Mouse (Mus musculus): ENCODE data around the gene Mypop. TPM values are rescaled to one million over a fixed set of nuclear protein-coding genes. Genes with fewer than 3 reads are reported as not detected.
A peak's percentile ranks its signal among the peaks of the same experiment; 100 is the strongest.

The Mypop gene
- polyA plus RNA-seq, 1 experiment from 2014 or later, result 4.9 TPM

- 49% methylated on average over 10 of the region's 10 CpGs for WGBS
- Histone ChIP-seq H3K27ac (ENCODE audit: low read depth, low read length) (0 out of 2 replicates have a peak overlapping the region, but pooled peaks have one; percentile 47), H3K4me1 (ENCODE audit: control insufficient read depth, insufficient read depth, low read length) (peaks cover 19% of the 10 kb centered on the region), H3K4me3 (ENCODE audit: low read length) (peak overlapping the region; percentile 44), H3K4me2 (replicated peaks; ENCODE audit: low read depth, low read length) (peak overlapping the region; percentile 65), H3K27me3 (ENCODE audit: control insufficient read depth, insufficient read depth, low read length) (no peaks in the 10 kb centered on the region), H3K36me3 (ENCODE audit: control insufficient read depth, insufficient read depth, low read length) (peaks cover 4% of the 10 kb centered on the region), H3K9ac (ENCODE audit: low read depth, low read length) (peak overlapping the region; percentile 65), H3K9me3 (ENCODE audit: control insufficient read depth, low read length) (no peaks in the 10 kb centered on the region)
- ATAC-seq (ENCODE audit: low FRiP score, low TSS enrichment), result no peak
These were observed 9.4 kb downstream of the Mypop start for GRCm38 (mm10) chr7:19000421-19000820.

- no peaks in the 10 kb centered on the region for H3K9me3 ChIP-seq (ENCODE audit: control insufficient read depth, low read length)
- peak overlapping the region; percentile 65 for H3K4me2 ChIP-seq (replicated peaks; ENCODE audit: low read depth, low read length)
- 0 out of 2 replicates have a peak, but pooled peaks have one; percentile 13 for ATAC-seq (ENCODE audit: low FRiP score, low TSS enrichment)
- 20% methylated on average over 18 of the region's 18 CpGs for WGBS
- H3K27ac ChIP-seq (ENCODE audit: low read depth, low read length), result peak overlapping the region; percentile 47; the same call in 1 of the 2 replicates
- H3K4me3 ChIP-seq (ENCODE audit: low read length), result peak overlapping the region; percentile 44
- no peaks in the 10 kb centered on the region for H3K27me3 ChIP-seq (ENCODE audit: control insufficient read depth, insufficient read depth, low read length)
- H3K36me3 ChIP-seq (ENCODE audit: control insufficient read depth, insufficient read depth, low read length), result peaks cover 13% of the 10 kb centered on the region
- H3K9ac ChIP-seq (ENCODE audit: low read depth, low read length), result peak overlapping the region; percentile 65
- H3K4me1 ChIP-seq (ENCODE audit: control insufficient read depth, insufficient read depth, low read length), result peaks cover 27% of the 10 kb centered on the region
These were observed 10.2 kb downstream of the Mypop start for GRCm38 (mm10) chr7:19001066-19001806.

- no peak overlapping the region for H3K4me3 ChIP-seq (ENCODE audit: low read length)
- peak overlapping the region; percentile 65; the same call in 1 of the 2 replicates for H3K4me2 ChIP-seq (replicated peaks; ENCODE audit: low read depth, low read length)
- H3K27ac ChIP-seq (ENCODE audit: low read depth, low read length), result peak overlapping the region; percentile 44
- H3K4me1 ChIP-seq (ENCODE audit: control insufficient read depth, insufficient read depth, low read length), result peaks cover 31% of the 10 kb centered on the region
- ATAC-seq (ENCODE audit: low FRiP score, low TSS enrichment), result no peak
- H3K36me3 ChIP-seq (ENCODE audit: control insufficient read depth, insufficient read depth, low read length), result peaks cover 15% of the 10 kb centered on the region
- no peaks in the 10 kb centered on the region for H3K9me3 ChIP-seq (ENCODE audit: control insufficient read depth, low read length)
- 31% methylated on average over 3 of the region's 3 CpGs for WGBS
- H3K9ac ChIP-seq (ENCODE audit: low read depth, low read length), result no peak overlapping the region
- H3K27me3 ChIP-seq (ENCODE audit: control insufficient read depth, insufficient read depth, low read length), result no peaks in the 10 kb centered on the region
These were observed 10.7 kb downstream of the Mypop start for GRCm38 (mm10) chr7:19001807-19002085.

GRCm38 (mm10) chr7:19002115-19002514 lies 11.1 kb downstream of the Mypop start:
- no peaks in the 10 kb centered on the region for H3K9me3 ChIP-seq (ENCODE audit: control insufficient read depth, low read length)
- H3K9ac ChIP-seq (ENCODE audit: low read depth, low read length), result peak overlapping the region; percentile 66; the same call in 1 of the 2 replicates
- peaks cover 19% of the 10 kb centered on the region for H3K36me3 ChIP-seq (ENCODE audit: control insufficient read depth, insufficient read depth, low read length)
- H3K27me3 ChIP-seq (ENCODE audit: control insufficient read depth, insufficient read depth, low read length), result no peaks in the 10 kb centered on the region
- H3K4me3 ChIP-seq (ENCODE audit: low read length), result peak overlapping the region; percentile 42; the same call in 1 of the 2 replicates
- peak overlapping the region; percentile 59 for H3K4me2 ChIP-seq (replicated peaks; ENCODE audit: low read depth, low read length)
- H3K27ac ChIP-seq (ENCODE audit: low read depth, low read length), result peak overlapping the region; percentile 44
- 23% methylated on average over 4 of the region's 4 CpGs for WGBS
- H3K4me1 ChIP-seq (ENCODE audit: control insufficient read depth, insufficient read depth, low read length), result peaks cover 35% of the 10 kb centered on the region
- ATAC-seq (ENCODE audit: low FRiP score, low TSS enrichment), result no peak

GRCm38 (mm10) chr7:19002848-19003498 lies 11.9 kb downstream of the Mypop start:
- Histone ChIP-seq H3K27ac (ENCODE audit: low read depth, low read length) (peak overlapping the region; percentile 44; the same call in 1 of the 2 replicates), H3K36me3 (ENCODE audit: control insufficient read depth, insufficient read depth, low read length) (peaks cover 24% of the 10 kb centered on the region), H3K4me2 (replicated peaks; ENCODE audit: low read depth, low read length) (peak overlapping the region; percentile 59), H3K27me3 (ENCODE audit: control insufficient read depth, insufficient read depth, low read length) (no peaks in the 10 kb centered on the region), H3K4me1 (ENCODE audit: control insufficient read depth, insufficient read depth, low read length) (peaks cover 44% of the 10 kb centered on the region), H3K4me3 (ENCODE audit: low read length) (peak overlapping the region; percentile 42), H3K9me3 (ENCODE audit: control insufficient read depth, low read length) (no peaks in the 10 kb centered on the region), H3K9ac (ENCODE audit: low read depth, low read length) (peak overlapping the region; percentile 66; the same call in 1 of the 2 replicates)
- peak; percentile 58 for ATAC-seq (ENCODE audit: low FRiP score, low TSS enrichment)
- 2% methylated on average over 17 of the region's 17 CpGs for WGBS

- peaks cover 24% of the 10 kb centered on the region for H3K36me3 ChIP-seq (ENCODE audit: control insufficient read depth, insufficient read depth, low read length)
- WGBS, result 1% methylated on average over 77 of the region's 90 CpGs
- H3K4me2 ChIP-seq (replicated peaks; ENCODE audit: low read depth, low read length), result peak within 1 kb of the TSS; percentile 98
- peak; percentile 26 for ATAC-seq (ENCODE audit: low FRiP score, low TSS enrichment)
- H3K4me1 ChIP-seq (ENCODE audit: control insufficient read depth, insufficient read depth, low read length), result peaks cover 46% of the 10 kb centered on the region
- H3K27ac ChIP-seq (ENCODE audit: low read depth, low read length), result peak within 1 kb of the TSS; percentile 96
- no peaks in the 10 kb centered on the region for H3K27me3 ChIP-seq (ENCODE audit: control insufficient read depth, insufficient read depth, low read length)
- H3K9me3 ChIP-seq (ENCODE audit: control insufficient read depth, low read length), result no peaks in the 10 kb centered on the region
- peak within 1 kb of the TSS; percentile 90 for H3K4me3 ChIP-seq (ENCODE audit: low read length)
- peak within 1 kb of the TSS; percentile 93 for H3K9ac ChIP-seq (ENCODE audit: low read depth, low read length)
These were observed 13.0 kb downstream of the Mypop start, which contains the start of gene Irf2bp1 for GRCm38 (mm10) chr7:19003902-19004630. Gene Irf2bp1, plus strand, starts transcription at chr7:19004044.

GRCm38 (mm10) chr7:19004631-19005079 lies 13.6 kb downstream of the Mypop start:
- peak; percentile 3; the same call in 1 of the 2 replicates for ATAC-seq (ENCODE audit: low FRiP score, low TSS enrichment)
- peaks cover 24% of the 10 kb centered on the region for H3K36me3 ChIP-seq (ENCODE audit: control insufficient read depth, insufficient read depth, low read length)
- no peaks in the 10 kb centered on the region for H3K27me3 ChIP-seq (ENCODE audit: control insufficient read depth, insufficient read depth, low read length)
- H3K9me3 ChIP-seq (ENCODE audit: control insufficient read depth, low read length), result no peaks in the 10 kb centered on the region
- H3K9ac ChIP-seq (ENCODE audit: low read depth, low read length), result peak overlapping the region; percentile 93
- H3K27ac ChIP-seq (ENCODE audit: low read depth, low read length), result peak overlapping the region; percentile 96
- H3K4me3 ChIP-seq (ENCODE audit: low read length), result peak overlapping the region; percentile 90
- 4% methylated on average over 33 of the region's 34 CpGs for WGBS
- peaks cover 46% of the 10 kb centered on the region for H3K4me1 ChIP-seq (ENCODE audit: control insufficient read depth, insufficient read depth, low read length)
- H3K4me2 ChIP-seq (replicated peaks; ENCODE audit: low read depth, low read length), result peak overlapping the region; percentile 98

GRCm38 (mm10) chr7:19005417-19006121 lies 14.5 kb downstream of the Mypop start:
- Histone ChIP-seq H3K4me2 (replicated peaks; ENCODE audit: low read depth, low read length) (peak overlapping the region; percentile 98), H3K4me3 (ENCODE audit: low read length) (peak overlapping the region; percentile 90), H3K9me3 (ENCODE audit: control insufficient read depth, low read length) (no peaks in the 10 kb centered on the region), H3K27me3 (ENCODE audit: control insufficient read depth, insufficient read depth, low read length) (no peaks in the 10 kb centered on the region), H3K27ac (ENCODE audit: low read depth, low read length) (no peak overlapping the region), H3K36me3 (ENCODE audit: control insufficient read depth, insufficient read depth, low read length) (peaks cover 24% of the 10 kb centered on the region), H3K9ac (ENCODE audit: low read depth, low read length) (peak overlapping the region; percentile 93), H3K4me1 (ENCODE audit: control insufficient read depth, insufficient read depth, low read length) (peaks cover 46% of the 10 kb centered on the region)
- ATAC-seq (ENCODE audit: low FRiP score, low TSS enrichment), result no peak
- 87% methylated on average over 34 of the region's 34 CpGs for WGBS

Data from kidney, embryonic 14.5 days (tissue).